ENCODE assay signal across 23 mouse cellular contexts in the genomic region with DNA sequence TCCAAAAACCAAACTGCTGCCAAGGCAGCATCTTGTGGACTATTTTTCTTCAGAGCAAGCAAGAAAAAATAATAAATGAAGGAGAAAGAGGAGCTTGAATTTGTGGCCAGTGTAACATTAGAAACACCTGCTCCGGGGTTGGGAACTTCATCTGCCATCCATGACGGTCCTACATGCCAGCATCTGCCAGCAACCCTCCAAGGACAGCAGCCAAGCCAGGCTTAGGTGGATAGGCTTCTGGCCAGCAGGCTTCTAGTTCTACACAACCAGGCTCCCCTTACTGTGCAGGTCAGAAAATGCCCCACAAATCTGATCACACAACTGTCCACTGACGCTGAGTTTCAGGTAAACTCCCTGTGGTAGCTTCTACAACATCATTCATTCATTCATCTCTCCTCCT. TPM values are rescaled to one million over a fixed set of nuclear protein-coding genes. Genes with fewer than 3 reads are reported as not detected.
DNase-seq lines count a peak whose midpoint lies in the region; ATAC-seq lines count a peak whose summit lies in the region.
"Had no signal": no experiment of that assay in that cellular context is flagged by ENCODE, and none has a peak within 500 bp of the region (broad histone marks: within the 10 kb centered on the region; RNA-seq: fewer than 3 reads in every experiment).

No protein-coding gene starts in this region.

- no peak overlapping the region for H3K4me3 ChIP-seq in embryonic facial prominence, embryonic 14.5 days (ENCODE audit: low read depth, low read length)
- H3K4me3 ChIP-seq in embryonic facial prominence, embryonic 10.5 days, result no peak overlapping the region
- H3K4me3 ChIP-seq: embryonic facial prominence, embryonic 15.5 days; forebrain, embryonic 12.5 days; forebrain, embryonic 15.5 days; heart, embryonic 13.5 days; hindbrain, embryonic 12.5 days; hindbrain, embryonic 15.5 days had no signal

- WGBS in embryonic facial prominence, embryonic 14.5 days, result 73% methylated on average over 3 of the region's 3 CpGs
- 93% methylated on average over 3 of the region's 3 CpGs for WGBS in embryonic facial prominence, embryonic 10.5 days

- no peaks in the 10 kb centered on the region for H3K9me3 ChIP-seq in embryonic facial prominence, embryonic 14.5 days (ENCODE audit: control insufficient read depth, low read length)
- H3K9me3 ChIP-seq in embryonic facial prominence, embryonic 10.5 days, result no peaks in the 10 kb centered on the region
- H3K9me3 ChIP-seq: embryonic facial prominence, embryonic 15.5 days; forebrain, embryonic 12.5 days; forebrain, embryonic 15.5 days; heart, embryonic 13.5 days; hindbrain, embryonic 12.5 days; hindbrain, embryonic 15.5 days had no signal

- H3K4me2 ChIP-seq in embryonic facial prominence, embryonic 14.5 days (ENCODE audit: low read depth, low read length), result no peak overlapping the region
- H3K4me2 ChIP-seq: embryonic facial prominence, embryonic 15.5 days; forebrain, embryonic 12.5 days; forebrain, embryonic 15.5 days; heart, embryonic 13.5 days; hindbrain, embryonic 12.5 days; hindbrain, embryonic 15.5 days had no signal

- H3K27me3 ChIP-seq in embryonic facial prominence, embryonic 14.5 days (replicated peaks; ENCODE audit: control insufficient read depth, insufficient read depth, low read length), result no peaks in the 10 kb centered on the region
- H3K27me3 ChIP-seq in embryonic facial prominence, embryonic 10.5 days (replicated peaks; ENCODE audit: low read depth, poor library complexity, severe bottlenecking), result no peaks in the 10 kb centered on the region
- H3K27me3 ChIP-seq: embryonic facial prominence, embryonic 15.5 days; forebrain, embryonic 12.5 days; forebrain, embryonic 15.5 days; hindbrain, embryonic 12.5 days; hindbrain, embryonic 15.5 days had no signal

- no peaks in the 10 kb centered on the region for H3K4me1 ChIP-seq in embryonic facial prominence, embryonic 14.5 days (ENCODE audit: control insufficient read depth, insufficient read depth, low read length)
- no peaks in the 10 kb centered on the region; the same call in 1 of the 2 replicates for H3K4me1 ChIP-seq in embryonic facial prominence, embryonic 10.5 days
- H3K4me1 ChIP-seq: embryonic facial prominence, embryonic 15.5 days; forebrain, embryonic 12.5 days; forebrain, embryonic 15.5 days; hindbrain, embryonic 12.5 days; hindbrain, embryonic 15.5 days had no signal

- intact Hi-C loops in left cerebral cortex, postnatal 4 days (cut with DNase I), result no loop called here

- no peaks in the 10 kb centered on the region for H3K36me3 ChIP-seq in embryonic facial prominence, embryonic 14.5 days (ENCODE audit: control insufficient read depth, insufficient read depth, low read length)
- H3K36me3 ChIP-seq in embryonic facial prominence, embryonic 10.5 days (replicated peaks), result no peaks in the 10 kb centered on the region
- H3K36me3 ChIP-seq: embryonic facial prominence, embryonic 15.5 days; forebrain, embryonic 12.5 days; forebrain, embryonic 15.5 days; hindbrain, embryonic 12.5 days; hindbrain, embryonic 15.5 days had no signal

- no peak for ATAC-seq in embryonic facial prominence, embryonic 14.5 days (ENCODE audit: low read depth)
- ATAC-seq: CD4-positive, CD25-positive, alpha-beta regulatory T cell, adult 4 months; forebrain, embryonic 15.5 days; intestine, postnatal 0 days had no signal

- H3K9ac ChIP-seq in embryonic facial prominence, embryonic 14.5 days (ENCODE audit: low read depth, low read length), result no peak overlapping the region
- H3K9ac ChIP-seq: embryonic facial prominence, embryonic 15.5 days; forebrain, embryonic 12.5 days; forebrain, embryonic 15.5 days; heart, embryonic 13.5 days; hindbrain, embryonic 12.5 days; hindbrain, embryonic 15.5 days had no signal

- no peak overlapping the region for H3K27ac ChIP-seq in embryonic facial prominence, embryonic 14.5 days (replicated peaks; ENCODE audit: low read depth, low read length)
- no peak overlapping the region for H3K27ac ChIP-seq in embryonic facial prominence, embryonic 10.5 days (replicated peaks)
- H3K27ac ChIP-seq: embryonic facial prominence, embryonic 15.5 days; forebrain, embryonic 12.5 days; forebrain, embryonic 15.5 days; heart, embryonic 13.5 days; hindbrain, embryonic 12.5 days; hindbrain, embryonic 15.5 days had no signal

- DNase-seq in embryonic facial prominence, embryonic 14.5 days (ENCODE audit: low spot score), result peak; percentile 14
- DNase-seq in embryonic facial prominence, embryonic 10.5 days (ENCODE audit: low spot score), result no peak
- peak; percentile 19 for DNase-seq in left cerebral cortex, postnatal 4 days
- DNase-seq in left cerebral cortex, adult 18-20 months (ENCODE audit: low spot score in 2 of 2), result no peak
- peak; percentile 42 for DNase-seq in gastrocnemius, postnatal 25 days
- DNase-seq in frontal cortex, adult 2 months (ENCODE audit: extremely low spot score in 1 of 2, low spot score in 1 of 2), result no peak
- DNase-seq: adrenal gland, adult 2 months; adrenal gland, postnatal 14 days; cerebellum, adult 11 months; cerebellum, adult 8-10 months; cerebellum, postnatal 36 days; embryo, embryonic 11 days; heart, adult 18-20 months; kidney, adult 2 months had no signal

RNA-seq across cellular contexts. Expression of a gene that starts 7.7 kb away (rescaled TPM):
- polyA plus RNA-seq in embryonic facial prominence, embryonic 14.5 days (2014; fragmentation: Nextera tagmentation; extraction: Ambion mirVana), result 85.4 and 97.5 TPM in 2 replicates
- polyA plus RNA-seq in embryonic facial prominence, embryonic 10.5 days (2016; fragmentation: Nextera tagmentation; extraction: Ambion mirVana), result 19.9 and 25.5 TPM in 2 replicates
- total RNA-seq in left cerebral cortex, postnatal 4 days (2021), result 1 to 10 TPM; 7.4 to 8.4 TPM
- total RNA-seq in left cerebral cortex, adult 18-20 months (2021), result 1 to 10 TPM; 3.3 to 3.7 TPM
- 10 to 100 TPM; 16.7 to 22.6 TPM for total RNA-seq in gastrocnemius, postnatal 25 days (2021)
- 5.6 and 7.1 TPM in 2 replicates for polyA plus RNA-seq in frontal cortex, adult 2 months (2012; rRNA removed)
- total RNA-seq: MEL had no signal

Comparison
In these comparisons a context has a peak if more than half of its experiments do, and no peak if none do; other contexts are left out.
1. DNase-seq: peak in embryonic facial prominence, embryonic 14.5 days (single experiment), left cerebral cortex, postnatal 4 days (single experiment) and gastrocnemius, postnatal 25 days (single experiment); none in embryonic facial prominence, embryonic 10.5 days (single experiment), left cerebral cortex, adult 18-20 months (0 of 2) and frontal cortex, adult 2 months (0 of 2).